Mouse (Mus musculus): ENCODE results near the gene Rbfox2.
"Not testable (repeated sequence)": the region's sequence is repeated elsewhere in the genome, so short reads cannot be mapped to it uniquely, and the experiment has no call there.

DNA sequence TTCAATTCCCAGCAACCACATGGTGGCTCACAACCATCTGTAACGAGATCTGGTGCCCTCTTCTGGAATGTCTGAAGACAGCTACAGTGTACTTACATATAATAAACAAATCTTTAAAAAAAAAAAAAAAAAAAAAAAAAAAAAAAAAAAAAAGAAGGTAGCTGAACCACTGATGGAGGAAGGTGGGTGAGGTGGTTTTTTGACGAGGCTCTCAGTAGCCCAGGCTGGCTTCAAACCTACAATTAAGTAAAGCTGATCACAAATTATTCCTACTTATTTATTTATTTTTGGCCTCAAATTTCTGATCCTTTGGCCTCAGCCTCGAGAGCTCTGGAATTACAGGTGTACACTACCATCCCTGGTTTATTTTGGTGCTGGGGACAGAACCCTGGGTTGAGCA, 28.4 kb upstream of the Rbfox2 start:
- TF ChIP-seq POLR2A (IDR thresholded peaks at IDR 0.05; ENCODE audit: low read depth, low read length); CTCF (IDR thresholded peaks at IDR 0.05; ENCODE audit: borderline replicate concordance, insufficient read depth, low read length): not testable (repeated sequence)
